Mouse (Mus musculus) C3H10T1/2 (cell line): ENCODE measurements around the gene Lats1. TPM values are rescaled to one million over a fixed set of nuclear protein-coding genes. Genes with fewer than 3 reads are reported as not detected.

Experiments used
- polyA plus RNA-seq, 2 experiments: library from polyadenylated mRNA; unstranded; fragments of >200 nt; fragmentation: generic; extraction: Trizol; gene quantifications; one replicate each; pipeline ENCODE4 v1.2.1; 2012; ENCODE audit warnings: missing spikeins in 2 of 2

Gene Lats1
- polyA plus RNA-seq = 1 to 10 TPM in 1 of 2 experiments, under 1 TPM in 1; 0.54 to 4.5 TPM

GRCm38 (mm10) chr10:7680731-7681301 is at the start of gene Lats1, which contains the start of gene Pcmt1:
Gene Lats1 (plus strand): TSS chr10:7681214.
Gene Pcmt1 (minus strand): TSS chr10:7681136.

GRCm38 (mm10) chr10:7667342-7667802 is 13.6 kb upstream of the Lats1 start, which contains the start of gene Nup43:
Gene Nup43 (plus strand): TSS chr10:7667503.

DNA sequence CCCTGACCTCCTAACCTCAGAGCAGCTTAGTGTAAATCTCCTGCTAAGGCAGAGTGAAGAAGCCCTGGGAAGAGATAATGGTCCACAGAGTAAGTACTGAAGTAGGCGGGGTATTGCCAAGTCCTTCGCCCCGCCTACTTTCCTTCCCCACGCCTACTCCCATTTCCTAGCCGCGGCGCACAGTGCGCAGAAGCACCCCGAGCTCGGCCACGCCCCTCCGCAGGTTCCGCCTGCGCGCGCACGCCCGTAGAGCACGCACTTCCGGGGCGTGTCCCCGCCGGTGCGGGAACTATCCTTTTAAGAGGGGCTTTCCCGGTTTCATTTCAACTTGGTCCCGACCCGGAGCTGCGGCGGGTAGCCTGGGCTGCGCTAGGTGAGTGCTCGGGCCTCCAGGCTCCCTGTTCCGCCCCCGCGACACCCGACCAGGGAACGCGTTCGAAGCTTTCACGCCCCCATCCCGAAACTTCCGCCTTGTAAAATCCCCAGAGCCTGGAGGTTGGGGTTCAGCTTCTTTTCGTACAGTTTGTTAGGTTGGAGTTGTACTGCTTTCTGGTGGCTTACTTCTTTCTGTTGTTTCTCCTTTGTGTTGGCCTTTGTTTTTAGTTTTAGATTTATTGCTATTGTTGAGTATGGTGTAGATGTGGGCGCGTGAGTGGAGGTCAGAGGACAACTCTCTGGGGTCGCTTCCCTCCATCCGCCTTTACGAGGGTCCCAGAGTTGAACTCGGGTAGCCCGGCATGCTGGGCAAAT is 44.9 kb downstream of the Lats1 start, which contains the start of gene Katna1:
Gene Katna1, plus strand, starts transcription at position 250 of the 750 bp plus-strand sequence.

Other genes starting within 250 kb of the Lats1 start
- gene Ulbp1, start 207.6 kb upstream of the Lats1 start, polyA plus RNA-seq = under 1 TPM; 0.06 to 0.35 TPM
- gene Lrp11, start 91.4 kb upstream of the Lats1 start, polyA plus RNA-seq = 1 to 10 TPM in 1 of 2 experiments, under 1 TPM in 1; 0.75 to 6.1 TPM
- gene Nup43, start 13.7 kb upstream of the Lats1 start, polyA plus RNA-seq = 10 to 100 TPM in 1 of 2 experiments, 1 to 10 TPM in 1; 9.6 to 16.3 TPM
- 10 to 100 TPM; 22.8 to 60.3 TPM for gene Pcmt1, start 78 bp upstream of the Lats1 start, polyA plus RNA-seq
- gene Katna1, start 44.8 kb downstream of the Lats1 start, polyA plus RNA-seq = 10 to 100 TPM in 1 of 2 experiments, 1 to 10 TPM in 1; 9.9 to 19.3 TPM
- 10 to 100 TPM in 1 of 2 experiments, 1 to 10 TPM in 1; 3.9 to 19.6 TPM for gene Ginm1, start 111.6 kb downstream of the Lats1 start, polyA plus RNA-seq
- 1 to 10 TPM in 1 of 2 experiments, under 1 TPM in 1; 0.62 to 4.7 TPM for gene Ppil4, start 111.7 kb downstream of the Lats1 start, polyA plus RNA-seq
- gene Zc3h12d, start 151.3 kb downstream of the Lats1 start, polyA plus RNA-seq = under 1 TPM; 0.01 to 0.13 TPM